Mouse (Mus musculus): Measurements from ENCODE around the gene Enkd1.

DNA sequence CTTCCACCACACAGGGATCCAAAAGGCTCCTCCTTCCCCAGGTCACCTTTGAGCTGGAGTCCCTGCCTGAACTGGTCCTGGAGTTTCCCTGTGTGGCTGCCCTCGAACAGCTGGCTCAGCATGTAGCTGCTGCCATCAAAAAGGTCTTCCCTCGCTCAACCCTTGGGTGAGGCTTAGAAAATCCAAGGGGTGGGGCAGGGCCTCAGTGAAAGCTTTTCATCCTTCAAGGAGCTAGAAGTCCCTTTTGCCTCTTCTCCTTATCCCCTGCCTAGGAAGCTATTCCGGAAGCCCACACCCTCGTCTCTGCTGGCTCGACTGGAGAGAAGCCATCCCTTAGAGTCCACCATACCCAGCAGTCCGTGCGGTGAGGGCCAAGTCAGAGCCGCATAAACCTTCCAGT, 20.5 kb downstream of the Enkd1 start:
- no peak for TF ChIP-seq CTCF (IDR thresholded peaks at IDR 0.05; ENCODE audit: low read depth, low read length)
- TF ChIP-seq TAL1 (conservative IDR thresholded peaks at IDR 0.05; ENCODE audit: low read depth, low read length), result no peak
- TF ChIP-seq GATA1 (IDR thresholded peaks at IDR 0.05; ENCODE audit: borderline replicate concordance, low read length), result no peak
